Mouse (Mus musculus): ENCODE measurements around the gene Nin.

Gene Nin

DNA sequence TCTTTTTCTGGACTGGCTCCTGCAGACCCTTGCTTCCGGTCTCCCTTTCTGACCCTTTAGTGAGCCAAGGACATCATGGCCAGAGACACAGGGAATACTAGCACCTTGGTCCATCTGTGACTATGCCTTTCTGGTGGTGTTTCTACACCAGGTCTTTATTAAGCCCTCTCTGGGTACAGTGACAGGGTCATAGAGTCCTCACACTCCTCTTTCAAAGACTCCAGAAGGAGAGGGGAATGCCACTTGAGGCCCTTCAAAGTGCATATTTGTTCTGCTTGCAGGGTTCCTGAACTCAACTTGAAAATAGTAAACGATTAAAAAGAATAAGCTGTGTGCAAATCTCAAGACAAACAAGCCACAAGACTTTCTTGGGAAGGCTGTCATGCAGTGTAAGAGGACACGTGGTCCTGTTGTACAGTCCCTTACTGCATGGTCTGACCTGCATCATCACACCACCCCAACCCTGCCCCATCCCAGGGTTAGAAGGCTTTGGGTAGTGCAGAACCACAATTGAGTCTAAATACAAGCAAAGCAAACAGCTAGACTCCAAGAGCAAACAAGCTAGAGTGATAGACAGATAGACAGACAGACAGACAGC, 30.5 kb downstream of the Nin start:
- DNase-seq (ENCODE audit: low spot score), result no peak

- DNase-seq (ENCODE audit: low spot score), result no peak
Observed at GRCm38 (mm10) chr12:70082485-70082884, 31.0 kb downstream of the Nin start.

- DNase-seq (ENCODE audit: low spot score), result no peak
Observed at GRCm38 (mm10) chr12:70078471-70079025, 35.0 kb downstream of the Nin start.

- DNase-seq (ENCODE audit: low spot score), result no peak
Observed at GRCm38 (mm10) chr12:70076493-70076892, 37.0 kb downstream of the Nin start.

GRCm38 (mm10) chr12:70075001-70075400, 38.5 kb downstream of the Nin start:
- no peak for DNase-seq (ENCODE audit: low spot score)

DNA sequence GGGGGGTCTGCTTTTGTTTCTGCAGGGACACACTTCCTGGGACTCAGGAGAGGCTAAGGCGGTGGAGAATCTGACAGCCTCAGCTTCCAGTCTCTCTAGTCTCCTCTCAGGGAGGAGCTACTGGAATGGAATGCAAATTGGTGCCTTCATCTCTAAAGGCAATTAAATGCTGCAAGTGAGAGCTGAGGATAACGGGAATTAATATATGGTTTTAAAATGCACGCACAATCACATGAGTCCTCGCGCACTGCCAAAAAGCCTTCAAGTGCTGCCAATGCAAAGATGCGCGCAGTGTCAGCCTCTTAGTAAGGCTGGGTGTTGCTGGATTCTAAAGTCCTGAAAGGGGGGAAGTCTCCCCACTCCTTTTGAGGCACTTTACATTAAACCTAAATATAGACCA, 42.6 kb downstream of the Nin start:
- DNase-seq (ENCODE audit: low spot score), result no peak

- no peak for DNase-seq (ENCODE audit: low spot score)
Observed at GRCm38 (mm10) chr12:70070306-70070705, 43.2 kb downstream of the Nin start.

GRCm38 (mm10) chr12:70068647-70069257, 44.8 kb downstream of the Nin start:
- no peak for DNase-seq (ENCODE audit: low spot score)

DNA sequence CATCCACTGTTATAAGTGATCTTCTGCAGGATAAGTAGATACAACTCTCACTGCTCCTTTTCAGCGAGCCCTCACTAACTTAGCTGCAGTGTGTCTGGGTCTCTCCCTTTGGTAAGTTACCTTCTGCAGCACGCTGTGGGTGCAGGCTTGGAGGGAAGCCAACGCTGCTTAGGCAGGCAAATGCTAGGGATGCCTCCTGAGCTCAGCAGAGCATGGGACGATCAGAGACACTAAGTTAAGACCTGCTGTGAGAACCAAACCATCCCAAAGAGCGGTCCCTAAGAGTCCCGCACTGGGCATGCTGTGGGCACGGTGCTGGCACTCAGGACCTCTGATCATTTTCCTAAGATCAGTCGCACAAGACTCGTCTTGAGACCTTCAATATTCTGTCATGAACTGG, 45.7 kb downstream of the Nin start:
- DNase-seq (ENCODE audit: low spot score), result no peak

DNA sequence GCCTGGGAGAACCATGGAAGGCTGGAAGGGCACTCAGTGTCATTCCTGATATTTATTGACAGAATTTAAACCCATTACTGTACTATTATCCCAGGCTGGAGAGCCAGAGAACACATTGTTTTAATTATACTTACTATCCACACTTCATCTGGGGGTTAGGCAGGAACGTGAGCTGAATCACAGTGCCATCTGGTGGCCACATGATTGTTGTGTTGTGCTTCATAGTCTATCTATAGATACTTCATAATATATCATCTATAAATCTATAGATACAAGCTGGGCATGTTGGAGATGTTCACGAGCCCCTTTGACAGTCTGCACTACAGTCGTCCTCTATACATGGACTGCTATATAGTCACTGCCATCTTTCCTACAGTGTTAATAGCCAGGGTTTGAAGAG, 51.4 kb downstream of the Nin start:
- DNase-seq (ENCODE audit: low spot score), result no peak

DNA sequence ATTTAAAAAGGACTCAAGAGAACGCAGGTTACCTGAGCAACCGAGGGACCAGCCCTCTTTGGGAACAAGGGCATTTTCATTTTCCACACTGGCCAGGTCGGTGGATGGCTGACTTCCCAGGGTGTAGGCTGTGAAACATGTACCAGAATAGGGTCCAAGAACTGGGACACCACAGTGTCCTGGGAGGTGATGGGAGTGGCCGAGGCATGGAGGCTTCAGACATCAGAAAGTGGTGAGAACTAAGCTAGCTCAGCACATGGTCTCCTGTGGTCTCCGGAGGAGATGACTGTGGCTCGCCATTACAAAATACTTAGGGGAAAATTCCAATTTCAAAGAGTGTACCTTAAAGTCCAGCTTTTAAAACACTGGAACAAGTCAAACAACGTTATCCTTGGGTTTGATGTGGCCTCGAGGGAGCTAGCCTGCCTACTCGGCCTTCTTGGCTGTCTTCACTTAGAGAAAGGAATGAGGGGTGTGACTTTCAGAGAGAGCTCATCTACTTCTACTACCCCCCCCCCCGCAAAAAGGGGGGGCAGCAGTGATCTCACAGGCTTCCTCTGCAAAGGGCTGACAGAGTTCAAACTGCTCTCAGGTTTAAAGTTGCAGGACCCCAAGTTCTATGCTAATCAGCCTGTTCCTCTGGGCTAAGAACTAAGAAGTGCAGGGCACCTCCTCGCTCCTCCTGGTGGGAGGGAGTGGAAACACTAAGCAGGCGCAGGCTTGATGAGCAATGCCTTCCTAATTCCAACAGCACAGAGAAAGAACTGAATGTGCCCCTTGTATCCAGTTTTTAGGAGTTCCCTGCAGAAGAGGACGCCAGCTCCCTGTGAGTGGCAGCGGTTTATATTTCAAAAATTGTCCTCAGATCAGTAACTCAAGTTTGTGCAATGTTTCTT, 54.3 kb downstream of the Nin start:
- peak; percentile 18 for DNase-seq (ENCODE audit: low spot score)

DNA sequence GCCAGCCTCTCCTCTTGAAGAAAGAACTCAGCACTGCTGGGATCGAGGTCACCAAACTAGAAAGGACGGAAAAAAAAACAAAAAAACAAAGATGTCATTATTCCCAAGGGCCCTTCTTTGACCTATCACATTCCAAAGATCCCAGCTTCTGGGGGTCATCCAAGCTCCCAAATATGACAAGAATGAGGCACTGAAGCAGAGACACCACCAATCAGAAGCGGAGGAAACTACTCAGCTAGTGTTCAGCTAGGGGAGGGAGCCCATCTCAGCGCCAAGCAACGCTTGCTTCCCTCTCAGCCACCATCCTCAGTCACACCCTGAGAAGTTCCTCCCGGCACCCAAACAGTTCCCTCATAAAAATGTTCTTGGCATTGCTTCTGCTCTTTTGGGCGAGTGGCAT, 62.8 kb downstream of the Nin start:
- no peak for DNase-seq (ENCODE audit: low spot score)

- no peak for DNase-seq (ENCODE audit: low spot score)
Observed at GRCm38 (mm10) chr12:70048741-70049140, 64.8 kb downstream of the Nin start.

GRCm38 (mm10) chr12:70047281-70047680, 66.2 kb downstream of the Nin start:
- no peak for DNase-seq (ENCODE audit: low spot score)

GRCm38 (mm10) chr12:70044353-70044752, 69.2 kb downstream of the Nin start:
- no peak for DNase-seq (ENCODE audit: low spot score)

GRCm38 (mm10) chr12:70043421-70043820, 70.1 kb downstream of the Nin start:
- no peak for DNase-seq (ENCODE audit: low spot score)

- no peak for DNase-seq (ENCODE audit: low spot score)
Observed at GRCm38 (mm10) chr12:70040981-70041380, 72.5 kb downstream of the Nin start.

GRCm38 (mm10) chr12:70036722-70037305, 76.7 kb downstream of the Nin start:
- no peak for DNase-seq (ENCODE audit: low spot score)

DNA sequence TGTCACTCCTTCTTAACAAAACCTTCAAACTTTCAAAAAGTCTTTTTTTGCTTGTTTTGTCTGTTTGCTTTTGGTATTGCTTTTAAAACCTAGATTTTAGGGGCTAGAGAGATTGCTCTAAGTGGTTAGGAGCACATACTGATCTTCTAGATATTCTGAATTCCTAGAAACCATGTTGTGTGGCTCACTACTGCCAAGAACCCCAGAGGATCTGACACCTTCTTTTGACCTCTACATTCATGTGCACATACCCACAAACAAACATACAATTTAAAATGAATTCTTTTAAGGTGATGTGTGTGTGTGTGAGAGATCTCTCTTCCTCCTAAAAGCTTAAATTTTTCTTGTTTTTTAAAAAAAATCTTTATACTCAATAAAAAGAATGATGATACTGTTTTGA, 87.3 kb downstream of the Nin start:
- DNase-seq (ENCODE audit: low spot score), result no peak

DNA sequence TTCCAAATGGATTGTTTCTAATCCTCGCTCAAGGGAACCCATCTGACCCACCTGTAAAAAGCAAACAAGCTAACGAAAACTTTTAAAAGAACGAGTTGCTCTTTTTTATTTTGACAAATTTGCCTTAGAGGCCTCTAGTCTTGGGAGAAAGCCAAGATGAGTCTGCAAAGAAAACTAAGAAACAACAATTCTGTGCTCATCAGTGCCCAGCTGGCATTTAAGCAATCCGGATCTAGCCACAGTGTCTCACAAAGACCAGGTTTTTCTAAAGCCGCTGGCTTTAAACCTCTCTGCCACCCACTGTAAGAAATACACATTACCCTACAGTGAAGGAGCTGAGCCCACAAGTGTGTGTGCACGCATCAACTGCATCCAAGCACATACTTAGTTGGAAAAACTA, 88.1 kb downstream of the Nin start:
- DNase-seq (ENCODE audit: low spot score), result no peak

GRCm38 (mm10) chr12:70023580-70023979, 89.9 kb downstream of the Nin start:
- no peak for DNase-seq (ENCODE audit: low spot score)

GRCm38 (mm10) chr12:70018153-70018552, 95.4 kb downstream of the Nin start:
- DNase-seq (ENCODE audit: low spot score), result no peak

- DNase-seq (ENCODE audit: low spot score), result no peak
Observed at GRCm38 (mm10) chr12:70015936-70016335, 97.6 kb downstream of the Nin start.
